Mouse (Mus musculus) lung, embryonic 15.5 days (tissue): ENCODE results near the gene Uhrf1. TPM values are rescaled to one million over a fixed set of nuclear protein-coding genes. Genes with fewer than 3 reads are reported as not detected.
A peak's percentile ranks its signal among the peaks of the same experiment; 100 is the strongest.

Experiments
- ATAC-seq: fragments of 200-750 bp; cut with Nextera tagmentation; 2 replicates; pipeline ENCODE4 v1.8.0; 2017; ENCODE audit warnings: moderate number of reproducible peaks, borderline replicate concordance; ENCODE audit not compliant: low FRiP score, low TSS enrichment; ENCODE audit errors: extremely low read depth
- H3K27ac ChIP-seq: fragments of 300-500 bp; sonication (generic); 2 replicates; pipeline ENCODE4 v1.5.1; 2015; ENCODE audit warnings: moderate library complexity, mild to moderate bottlenecking, inconsistent platforms
- H3K27me3 ChIP-seq: fragments of 300-500 bp; sonication (generic); 2 replicates; pipeline ENCODE4 v1.6.1; 2015; ENCODE audit warnings: inconsistent platforms
- H3K36me3 ChIP-seq: fragments of 300-500 bp; sonication (generic); 2 replicates; pipeline ENCODE4 v1.6.1; 2015; ENCODE audit warnings: inconsistent platforms
- H3K4me1 ChIP-seq: fragments of 300-500 bp; sonication (generic); 2 replicates; pipeline ENCODE4 v1.6.1; 2015; ENCODE audit warnings: inconsistent platforms
- H3K4me2 ChIP-seq: fragments of 300-500 bp; sonication (generic); 2 replicates; pipeline ENCODE4 v1.6.1; 2015; ENCODE audit warnings: inconsistent platforms, mild to moderate bottlenecking, moderate library complexity
- H3K4me3 ChIP-seq: fragments of 300-500 bp; sonication (generic); 2 replicates; pipeline ENCODE4 v1.5.1; 2015; ENCODE audit warnings: mild to moderate bottlenecking, inconsistent platforms
- H3K9ac ChIP-seq: fragments of 300-500 bp; sonication (generic); 2 replicates; pipeline ENCODE4 v1.6.1; 2015; ENCODE audit warnings: inconsistent platforms
- H3K9me3 ChIP-seq: fragments of 300-500 bp; sonication (generic); 2 replicates; pipeline ENCODE4 v1.6.1; 2016; ENCODE audit warnings: inconsistent platforms
- WGBS: fragments of 180-500 bp; shearing (Covaris S2); methylation state at CpG from one replicate; pipeline ENCODE4 v1.1.7; 2015; 5-methylcytosine and 5-hydroxymethylcytosine counted together
- polyA plus RNA-seq: library from polyadenylated mRNA; unstranded; fragments of >200 nt; fragmentation: Nextera tagmentation; extraction: Ambion mirVana; gene quantifications from 2 replicates; pipeline ENCODE4 v1.2.1, GENCODE M21; 2015

The Uhrf1 gene
- polyA plus RNA-seq, 1 experiment from 2014 or later: 150 TPM

GRCm38 (mm10) chr17:56332987-56333386 is 29.9 kb downstream of the Uhrf1 start:
- Histone ChIP-seq H3K27ac (no peak overlapping the region), H3K27me3 (no peaks in the 10 kb centered on the region), H3K4me1 (peaks cover 20% of the 10 kb centered on the region), H3K9me3 (no peaks in the 10 kb centered on the region), H3K4me2 (no peak overlapping the region), H3K4me3 (no peak overlapping the region), H3K9ac (no peak overlapping the region), H3K36me3 (no peaks in the 10 kb centered on the region)
- ATAC-seq: no peak
- WGBS: 35% methylated on average over 8 of the region's 8 CpGs

DNA sequence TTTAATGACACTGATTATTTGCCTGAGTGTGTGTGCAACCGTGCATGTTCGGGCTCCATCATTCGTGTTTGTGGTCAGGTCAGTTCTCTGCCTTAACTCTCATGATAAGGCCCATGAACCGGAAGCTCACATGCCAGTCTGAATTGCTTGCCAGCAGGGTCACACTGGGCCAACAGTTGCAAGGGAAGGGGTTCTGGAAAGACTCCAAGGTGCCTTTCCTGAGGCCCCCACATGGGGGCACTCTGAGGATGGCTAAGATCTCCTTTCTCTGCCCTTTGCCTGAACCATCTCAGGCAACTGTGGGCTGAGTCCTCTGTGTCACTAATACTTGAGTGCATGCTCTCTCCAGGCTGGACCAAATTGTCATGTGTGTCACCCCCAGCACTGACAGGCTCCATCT is 34.1 kb downstream of the Uhrf1 start:
- H3K27ac ChIP-seq: no peak overlapping the region
- H3K4me3 ChIP-seq: no peak overlapping the region
- no peaks in the 10 kb centered on the region for H3K9me3 ChIP-seq
- ATAC-seq: no peak
- peaks cover 6% of the 10 kb centered on the region for H3K4me1 ChIP-seq
- H3K36me3 ChIP-seq: no peaks in the 10 kb centered on the region
- WGBS: 35% methylated on average over 4 of the region's 4 CpGs
- no peak overlapping the region for H3K4me2 ChIP-seq
- H3K27me3 ChIP-seq: no peaks in the 10 kb centered on the region
- H3K9ac ChIP-seq: no peak overlapping the region

GRCm38 (mm10) chr17:56337791-56338190 is 34.7 kb downstream of the Uhrf1 start:
- Histone ChIP-seq H3K4me1 (peaks cover 6% of the 10 kb centered on the region), H3K4me2 (no peak overlapping the region), H3K36me3 (no peaks in the 10 kb centered on the region), H3K9ac (no peak overlapping the region), H3K9me3 (no peaks in the 10 kb centered on the region), H3K4me3 (no peak overlapping the region), H3K27ac (no peak overlapping the region), H3K27me3 (no peaks in the 10 kb centered on the region)
- no peak for ATAC-seq
- 79% methylated on average over 6 of the region's 6 CpGs for WGBS

- Histone ChIP-seq H3K36me3 (no peaks in the 10 kb centered on the region), H3K4me1 (peaks cover 6% of the 10 kb centered on the region), H3K27me3 (no peaks in the 10 kb centered on the region), H3K9ac (no peak overlapping the region), H3K9me3 (no peaks in the 10 kb centered on the region), H3K27ac (no peak overlapping the region), H3K4me2 (no peak overlapping the region), H3K4me3 (no peak overlapping the region)
- WGBS: 56% methylated on average over 4 of the region's 4 CpGs
- ATAC-seq: no peak
These were observed 35.8 kb downstream of the Uhrf1 start for GRCm38 (mm10) chr17:56338909-56339308.

DNA sequence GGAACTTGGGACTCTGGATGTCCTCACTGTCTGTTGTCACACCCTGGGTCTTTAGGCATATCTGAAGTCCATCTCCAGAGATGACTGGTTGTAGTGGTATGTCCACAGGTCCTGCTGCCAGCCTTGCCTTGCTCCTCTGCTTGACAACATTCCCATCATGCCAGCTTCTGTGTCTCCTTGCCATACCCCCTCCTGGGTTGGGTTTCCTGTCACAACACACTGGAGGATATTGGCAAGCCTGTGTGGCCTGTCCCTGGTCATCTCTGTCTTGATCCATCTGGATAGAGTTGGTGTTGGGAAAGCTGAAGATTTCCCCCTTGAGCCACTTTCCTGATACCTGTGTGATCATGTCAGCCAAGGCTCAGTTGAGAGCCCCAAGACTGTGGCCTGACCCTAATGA is 37.6 kb downstream of the Uhrf1 start:
- Histone ChIP-seq H3K27ac (no peak overlapping the region), H3K4me2 (no peak overlapping the region), H3K9me3 (no peaks in the 10 kb centered on the region), H3K27me3 (no peaks in the 10 kb centered on the region), H3K36me3 (no peaks in the 10 kb centered on the region), H3K9ac (no peak overlapping the region), H3K4me1 (peaks cover 6% of the 10 kb centered on the region), H3K4me3 (no peak overlapping the region)
- ATAC-seq: no peak

GRCm38 (mm10) chr17:56343466-56343865 is 40.3 kb downstream of the Uhrf1 start:
- no peaks in the 10 kb centered on the region for H3K9me3 ChIP-seq

GRCm38 (mm10) chr17:56345364-56345763 is 42.2 kb downstream of the Uhrf1 start:
- Histone ChIP-seq H3K27me3 (no peaks in the 10 kb centered on the region), H3K27ac (no peak overlapping the region), H3K36me3 (no peaks in the 10 kb centered on the region), H3K9ac (no peak overlapping the region), H3K4me1 (no peaks in the 10 kb centered on the region), H3K9me3 (no peaks in the 10 kb centered on the region), H3K4me2 (no peak overlapping the region), H3K4me3 (no peak overlapping the region)
- no peak for ATAC-seq
- 58% methylated on average over 2 of the region's 2 CpGs for WGBS

More at GRCm38 (mm10) chr17:56343466-56343865, 40.3 kb downstream of the Uhrf1 start:
- Histone ChIP-seq H3K36me3 (no peaks in the 10 kb centered on the region), H3K27me3 (no peaks in the 10 kb centered on the region), H3K4me2 (no peak overlapping the region), H3K4me3 (no peak overlapping the region), H3K27ac (no peak overlapping the region), H3K9ac (no peak overlapping the region), H3K4me1 (no peaks in the 10 kb centered on the region)
- WGBS: 73% methylated on average over 3 of the region's 3 CpGs
- no peak for ATAC-seq

DNA sequence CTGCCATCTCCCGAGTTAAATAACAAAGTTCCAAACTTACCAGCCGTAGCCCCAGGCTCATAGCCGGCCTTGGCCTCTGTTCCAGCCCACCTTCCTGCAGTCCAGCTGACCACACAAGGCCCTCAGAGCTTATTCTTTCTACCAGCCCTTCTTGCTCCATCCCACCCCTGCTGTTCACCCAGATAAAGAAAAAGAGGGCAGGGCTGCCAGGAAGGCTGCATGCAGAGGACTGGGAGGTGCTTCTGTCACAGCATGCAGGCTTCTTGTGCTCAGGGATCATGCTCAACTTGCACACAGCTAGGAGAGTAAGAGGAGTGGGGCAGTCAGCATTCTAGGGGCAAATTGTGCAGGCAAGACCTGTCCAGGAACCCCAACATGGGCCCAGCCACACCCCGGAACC is 45.0 kb downstream of the Uhrf1 start:
- Histone ChIP-seq H3K27ac (no peak overlapping the region), H3K27me3 (no peaks in the 10 kb centered on the region), H3K4me3 (no peak overlapping the region), H3K36me3 (peaks cover 10% of the 10 kb centered on the region), H3K9me3 (no peaks in the 10 kb centered on the region), H3K9ac (no peak overlapping the region), H3K4me1 (no peaks in the 10 kb centered on the region), H3K4me2 (no peak overlapping the region)
- 72% methylated on average over 4 of the region's 4 CpGs for WGBS
- no peak for ATAC-seq

DNA sequence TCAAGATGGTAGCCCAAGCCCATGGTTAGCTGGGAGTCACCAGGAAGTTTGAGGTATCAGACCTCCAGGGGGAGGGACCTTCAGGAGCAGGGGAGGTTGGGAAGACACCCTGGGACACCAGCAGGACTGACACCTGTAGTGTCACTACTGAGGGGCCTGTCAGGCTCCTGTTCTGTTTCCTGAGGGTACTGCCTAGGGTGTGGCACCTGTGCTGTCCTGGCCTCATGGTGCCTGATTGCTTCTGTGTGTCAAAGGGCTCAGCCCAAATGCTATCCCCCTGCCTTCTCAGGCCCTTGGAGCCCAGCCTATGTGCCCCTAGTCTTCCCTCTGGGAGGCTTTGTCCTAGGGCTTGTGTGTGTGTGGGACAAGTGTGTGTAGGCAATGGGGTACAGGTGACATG is 45.5 kb downstream of the Uhrf1 start:
- Histone ChIP-seq H3K9me3 (no peaks in the 10 kb centered on the region), H3K36me3 (peaks cover 14% of the 10 kb centered on the region), H3K4me3 (no peak overlapping the region), H3K9ac (no peak overlapping the region), H3K4me2 (no peak overlapping the region), H3K27ac (no peak overlapping the region), H3K27me3 (no peaks in the 10 kb centered on the region), H3K4me1 (no peaks in the 10 kb centered on the region)
- no peak for ATAC-seq

GRCm38 (mm10) chr17:56350694-56351093 is 47.6 kb downstream of the Uhrf1 start:
- Histone ChIP-seq H3K4me2 (no peak overlapping the region), H3K4me3 (no peak overlapping the region), H3K27me3 (no peaks in the 10 kb centered on the region), H3K9me3 (no peaks in the 10 kb centered on the region), H3K9ac (no peak overlapping the region), H3K4me1 (no peaks in the 10 kb centered on the region), H3K27ac (no peak overlapping the region), H3K36me3 (peaks cover 29% of the 10 kb centered on the region)
- ATAC-seq: no peak
- 29% methylated on average over 2 of the region's 2 CpGs for WGBS

DNA sequence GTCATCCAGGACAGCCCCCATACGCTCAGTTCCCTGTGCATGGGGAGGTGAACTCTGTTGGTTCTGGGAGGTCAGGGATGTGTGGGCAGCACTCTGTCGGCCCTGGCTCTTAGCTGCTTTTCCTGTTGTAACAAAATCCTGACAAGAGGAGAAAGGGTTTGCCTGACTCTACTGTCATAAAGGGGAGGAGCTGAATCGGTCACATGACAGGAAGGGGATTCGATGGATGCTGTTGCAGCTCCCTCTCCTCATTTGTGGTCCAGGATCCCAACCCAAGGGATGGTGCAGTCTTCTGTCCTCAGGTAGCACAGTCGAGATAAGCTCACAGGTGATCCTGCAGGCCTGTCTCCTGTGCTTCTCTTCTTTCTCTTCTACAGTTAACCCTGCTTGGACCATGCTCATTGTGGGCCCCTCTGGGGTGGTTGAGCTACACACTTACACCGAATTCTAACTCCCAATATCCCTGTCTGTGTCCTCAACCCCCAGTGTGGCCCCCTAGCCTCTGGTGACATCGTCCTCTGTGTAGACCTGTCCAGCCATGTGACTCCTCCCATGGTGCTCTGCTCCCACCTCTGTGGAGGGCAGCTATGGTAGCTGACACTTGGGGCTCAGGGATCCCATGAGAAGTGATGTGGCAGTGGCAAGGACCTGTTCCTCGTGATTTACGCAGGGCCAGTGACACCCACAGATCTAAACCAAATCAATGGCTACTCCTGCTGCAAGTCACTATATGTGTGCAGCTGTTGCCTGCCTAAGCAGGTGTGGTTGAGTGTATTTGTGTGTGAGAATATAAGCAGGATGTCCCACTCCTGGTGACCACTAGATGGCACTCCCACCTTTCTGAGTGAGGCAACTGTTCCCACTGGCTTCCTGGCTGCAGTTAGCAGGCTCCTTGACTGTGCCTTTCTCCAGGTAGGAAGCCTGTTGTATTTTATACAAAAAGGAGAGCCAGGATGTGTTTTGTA is 54.1 kb downstream of the Uhrf1 start:
- no peak overlapping the region for H3K27ac ChIP-seq
- peaks cover 43% of the 10 kb centered on the region for H3K36me3 ChIP-seq
- H3K27me3 ChIP-seq: no peaks in the 10 kb centered on the region
- H3K9ac ChIP-seq: no peak overlapping the region
- peak; percentile 5; the same call in 1 of the 2 replicates for ATAC-seq
- H3K4me3 ChIP-seq: no peak overlapping the region
- 59% methylated on average over 9 of the region's 9 CpGs for WGBS
- H3K9me3 ChIP-seq: no peaks in the 10 kb centered on the region
- no peaks in the 10 kb centered on the region for H3K4me1 ChIP-seq
- no peak overlapping the region for H3K4me2 ChIP-seq

DNA sequence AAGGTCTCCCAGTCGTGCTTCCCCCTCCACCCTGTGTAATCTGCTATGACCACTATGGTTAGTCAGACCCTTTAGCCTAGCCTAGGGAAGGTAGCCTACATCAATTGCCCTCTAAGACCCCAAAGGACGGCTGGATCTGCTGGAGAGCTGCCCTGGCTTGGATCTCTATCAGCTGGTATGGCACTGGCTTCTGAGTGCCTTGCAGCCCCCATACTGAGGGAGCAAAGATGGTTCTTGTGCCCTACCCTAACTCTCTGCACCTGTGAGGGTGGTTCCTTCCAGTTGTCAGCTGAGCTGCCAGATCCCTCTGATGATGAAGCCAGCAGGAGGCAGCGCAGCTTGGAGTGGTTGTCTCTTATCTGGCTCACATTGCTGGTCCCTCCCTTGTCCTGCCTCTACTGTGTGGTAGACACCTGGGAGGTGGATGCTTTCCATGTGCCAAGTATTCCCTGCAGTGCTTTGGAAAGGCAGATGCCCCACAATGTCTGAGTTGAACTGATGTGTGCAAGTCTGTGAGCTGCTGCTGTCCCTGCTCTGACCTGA is 56.1 kb downstream of the Uhrf1 start:
- Histone ChIP-seq H3K4me2 (no peak overlapping the region), H3K4me1 (no peaks in the 10 kb centered on the region), H3K9ac (no peak overlapping the region), H3K27me3 (no peaks in the 10 kb centered on the region), H3K9me3 (no peaks in the 10 kb centered on the region), H3K27ac (no peak overlapping the region), H3K36me3 (peaks cover 35% of the 10 kb centered on the region), H3K4me3 (no peak overlapping the region)
- WGBS: 80% methylated on average over 3 of the region's 3 CpGs
- ATAC-seq: no peak
